Mouse (Mus musculus): ENCODE results near the gene Cdip1. TPM values are rescaled to one million over a fixed set of nuclear protein-coding genes. Genes with fewer than 3 reads are reported as not detected.
"Not testable (repeated sequence)": the region's sequence is repeated elsewhere in the genome, so short reads cannot be mapped to it uniquely, and the experiment has no call there.

Gene Cdip1
- polyA plus RNA-seq, 1 experiment from 2014 or later = 81.1 TPM

DNA sequence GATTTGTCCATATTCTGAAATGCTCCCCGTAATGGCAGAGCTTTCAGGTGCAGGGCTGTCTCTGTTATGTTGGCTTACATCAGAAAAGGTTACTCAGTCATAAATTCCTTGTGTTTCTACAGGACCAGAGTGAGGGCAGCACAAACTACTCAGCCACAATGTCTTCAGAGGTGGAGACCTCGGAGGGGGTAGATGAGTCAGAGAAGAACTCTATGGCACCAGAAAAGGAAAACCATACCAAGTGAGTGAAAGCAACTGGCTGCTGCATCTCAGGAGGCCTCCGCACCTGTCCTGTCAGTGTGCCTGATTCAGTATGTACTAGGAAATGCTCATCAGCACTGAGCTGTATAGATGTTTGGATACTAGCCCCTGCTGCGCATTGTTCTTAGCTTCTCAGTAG lies 27.7 kb downstream of the Cdip1 start:
- Histone ChIP-seq H3K9me3 (replicated peaks; ENCODE audit: low read length) (no peaks in the 10 kb centered on the region), H3K4me2 (ENCODE audit: low read length) (no peak overlapping the region), H3K27ac (no peak overlapping the region), H3K4me1 (replicated peaks; ENCODE audit: insufficient read depth, low read length) (no peaks in the 10 kb centered on the region; the same call in 1 of the 2 replicates), H3K27me3 (ENCODE audit: insufficient read depth, low read length) (no peaks in the 10 kb centered on the region), H3K36me3 (ENCODE audit: insufficient read depth, low read length) (peaks cover 30% of the 10 kb centered on the region), H3K9ac (ENCODE audit: low read depth, low read length) (no peak overlapping the region), H3K4me3 (replicated peaks; ENCODE audit: low read depth, low read length) (no peak overlapping the region)
- no peak for TF ChIP-seq CTCF (IDR thresholded peaks at IDR 0.05; ENCODE audit: low read depth)
- 91% methylated on average over 4 of the region's 4 CpGs for WGBS
- ATAC-seq (replicated peaks; ENCODE audit: low FRiP score, low read depth) (no peak), DNase-seq (ENCODE audit: low spot score) (no peak)

DNA sequence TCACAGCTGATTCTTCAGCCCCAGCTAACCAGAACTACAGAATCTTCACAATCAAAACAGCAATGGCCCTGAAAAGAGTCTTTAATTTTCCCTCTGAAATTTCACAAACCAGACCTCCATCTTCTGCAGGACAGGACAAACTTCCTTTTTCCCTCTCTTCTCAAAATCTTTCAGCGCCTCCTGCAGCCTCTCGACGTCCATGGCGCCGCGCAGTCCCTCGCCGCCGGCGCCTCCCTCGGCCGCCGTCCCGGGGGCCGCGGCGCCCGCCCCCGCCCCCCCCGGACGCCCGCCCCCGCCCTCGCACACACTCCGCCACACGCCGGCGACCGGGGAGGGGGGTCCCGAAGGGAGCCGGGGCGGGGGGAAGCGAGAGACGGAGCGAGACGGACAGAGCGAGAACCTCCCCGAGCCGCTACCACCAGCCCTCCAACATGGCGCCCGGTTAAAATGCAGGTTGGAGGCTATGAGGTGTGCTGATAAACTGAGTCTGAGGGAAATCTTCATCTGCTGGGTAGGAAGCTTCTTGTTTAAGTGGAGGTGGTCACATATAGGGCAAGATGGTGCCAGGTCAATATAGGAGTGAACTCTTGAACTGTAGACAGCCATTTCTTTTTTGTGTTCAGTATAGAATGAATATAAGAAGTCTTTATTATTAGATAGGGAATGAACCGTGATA lies 33.3 kb downstream of the Cdip1 start:
- peak; percentile 55 for DNase-seq (ENCODE audit: low spot score)
- Histone ChIP-seq H3K9ac (ENCODE audit: low read depth, low read length) (peak overlapping the region; percentile 56), H3K4me3 (replicated peaks; ENCODE audit: low read depth, low read length) (peak overlapping the region; percentile 42), H3K27ac (peak overlapping the region; percentile 76), H3K4me2 (ENCODE audit: low read length) (peak overlapping the region; percentile 43)
- H3K4me1 ChIP-seq (replicated peaks; ENCODE audit: insufficient read depth, low read length); H3K9me3 ChIP-seq (replicated peaks; ENCODE audit: low read length); H3K27me3 ChIP-seq (ENCODE audit: insufficient read depth, low read length); H3K36me3 ChIP-seq (ENCODE audit: insufficient read depth, low read length): not testable (repeated sequence)
- TF ChIP-seq CTCF (IDR thresholded peaks at IDR 0.05; ENCODE audit: low read depth) = peak; percentile 9; the same call in 1 of the 2 replicates
- peak; percentile 82 for ATAC-seq (replicated peaks; ENCODE audit: low FRiP score, low read depth)
- 2% methylated on average over 21 of the region's 42 CpGs for WGBS

DNA sequence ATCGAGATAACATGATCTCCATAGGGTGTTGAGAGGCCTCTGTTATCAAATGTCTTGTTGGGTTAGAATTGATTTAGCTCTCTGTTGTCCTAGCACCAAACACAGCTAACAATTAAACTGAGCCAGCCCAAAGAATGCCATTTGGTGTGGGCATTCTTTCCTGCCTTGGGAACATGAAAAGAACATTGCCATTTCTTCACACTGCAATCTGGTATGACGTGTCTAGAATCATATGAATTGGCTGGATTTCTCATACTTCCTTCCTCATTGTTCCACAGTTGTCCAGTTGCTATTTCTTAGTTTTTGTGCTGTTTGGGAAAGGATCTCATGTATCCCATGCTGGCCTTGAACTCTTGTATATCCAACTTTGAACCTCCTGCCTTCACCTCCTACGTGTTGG lies 36.0 kb downstream of the Cdip1 start:
- TF ChIP-seq CTCF (IDR thresholded peaks at IDR 0.05; ENCODE audit: low read depth) = no peak
- H3K36me3 ChIP-seq (ENCODE audit: insufficient read depth, low read length) = no peaks in the 10 kb centered on the region
- no peak overlapping the region for H3K4me3 ChIP-seq (replicated peaks; ENCODE audit: low read depth, low read length)
- no peaks in the 10 kb centered on the region for H3K9me3 ChIP-seq (replicated peaks; ENCODE audit: low read length)
- no peak for DNase-seq (ENCODE audit: low spot score)
- no peaks in the 10 kb centered on the region for H3K27me3 ChIP-seq (ENCODE audit: insufficient read depth, low read length)
- H3K9ac ChIP-seq (ENCODE audit: low read depth, low read length) = no peak overlapping the region
- 52% methylated on average over 3 of the region's 3 CpGs for WGBS
- no peak overlapping the region for H3K4me2 ChIP-seq (ENCODE audit: low read length)
- ATAC-seq (replicated peaks; ENCODE audit: low FRiP score, low read depth) = no peak
- no peaks in the 10 kb centered on the region for H3K4me1 ChIP-seq (replicated peaks; ENCODE audit: insufficient read depth, low read length)
- no peak overlapping the region for H3K27ac ChIP-seq

DNA sequence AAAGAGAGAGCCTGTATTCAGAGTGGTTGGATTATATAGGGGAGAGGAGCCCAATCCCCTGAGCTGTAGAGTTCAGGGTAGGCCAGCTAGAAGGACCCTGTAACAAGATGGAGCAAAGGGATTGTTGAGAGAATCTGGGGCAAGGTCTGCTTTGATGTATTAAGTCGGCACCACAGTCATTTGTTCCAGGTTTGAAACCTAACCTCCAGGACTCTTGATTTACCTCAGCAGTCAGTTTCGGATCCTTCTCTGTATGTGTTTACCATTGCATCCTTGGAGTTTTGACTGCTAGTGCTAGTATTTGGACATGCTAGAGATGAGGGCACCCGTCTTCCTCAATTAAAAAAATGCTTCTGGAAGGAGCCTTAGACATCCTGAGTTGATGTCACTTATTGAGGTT lies 37.9 kb downstream of the Cdip1 start:
- no peak for TF ChIP-seq CTCF (IDR thresholded peaks at IDR 0.05; ENCODE audit: low read depth)
- no peaks in the 10 kb centered on the region for H3K36me3 ChIP-seq (ENCODE audit: insufficient read depth, low read length)
- DNase-seq (ENCODE audit: low spot score) (no peak), ATAC-seq (replicated peaks; ENCODE audit: low FRiP score, low read depth) (no peak)
- no peaks in the 10 kb centered on the region for H3K27me3 ChIP-seq (ENCODE audit: insufficient read depth, low read length)
- WGBS = 96% methylated on average over 3 of the region's 3 CpGs
- no peaks in the 10 kb centered on the region for H3K4me1 ChIP-seq (replicated peaks; ENCODE audit: insufficient read depth, low read length)
- H3K9ac ChIP-seq (ENCODE audit: low read depth, low read length) = no peak overlapping the region
- no peak overlapping the region for H3K4me2 ChIP-seq (ENCODE audit: low read length)
- no peak overlapping the region for H3K4me3 ChIP-seq (replicated peaks; ENCODE audit: low read depth, low read length)
- no peak overlapping the region for H3K27ac ChIP-seq
- H3K9me3 ChIP-seq (replicated peaks; ENCODE audit: low read length) = no peaks in the 10 kb centered on the region

DNA sequence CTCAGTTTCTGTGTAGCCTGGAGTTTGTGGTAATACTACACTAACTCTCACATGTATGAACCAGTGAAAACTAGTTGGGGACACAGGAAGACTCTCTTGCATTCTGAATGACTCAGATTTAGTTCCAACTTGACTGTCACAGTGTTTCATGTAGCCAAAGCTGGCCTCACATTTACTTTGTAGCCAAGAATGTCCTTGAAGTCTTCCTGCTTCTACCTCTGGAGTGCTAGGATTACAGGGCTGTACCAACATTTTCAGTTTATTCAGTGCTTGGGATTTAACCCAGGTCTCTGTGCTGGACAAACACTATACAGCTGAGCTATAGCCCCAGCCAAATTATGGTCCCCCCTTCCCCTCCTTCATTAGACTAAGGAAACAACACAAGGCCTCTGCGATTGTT lies 47.9 kb downstream of the Cdip1 start:
- 0 out of 2 replicates have a peak, but pooled peaks cover 2% of the 10 kb centered on the region for H3K36me3 ChIP-seq (ENCODE audit: insufficient read depth, low read length)
- ATAC-seq (replicated peaks; ENCODE audit: low FRiP score, low read depth) = no peak
- no peak overlapping the region for H3K9ac ChIP-seq (ENCODE audit: low read depth, low read length)
- H3K9me3 ChIP-seq (replicated peaks; ENCODE audit: low read length) = no peaks in the 10 kb centered on the region
- no peaks in the 10 kb centered on the region for H3K4me1 ChIP-seq (replicated peaks; ENCODE audit: insufficient read depth, low read length)
- 100% methylated on average over 1 of the region's 1 CpGs for WGBS
- no peaks in the 10 kb centered on the region for H3K27me3 ChIP-seq (ENCODE audit: insufficient read depth, low read length)
- TF ChIP-seq CTCF (IDR thresholded peaks at IDR 0.05; ENCODE audit: low read depth) = no peak
- DNase-seq (ENCODE audit: low spot score) = no peak
- no peak overlapping the region for H3K4me3 ChIP-seq (replicated peaks; ENCODE audit: low read depth, low read length)
- no peak overlapping the region for H3K27ac ChIP-seq
- H3K4me2 ChIP-seq (ENCODE audit: low read length) = no peak overlapping the region

GRCm38 (mm10) chr16:4739994-4740393 lies 50.1 kb downstream of the Cdip1 start:
- Histone ChIP-seq H3K4me3 (replicated peaks; ENCODE audit: low read depth, low read length) (no peak overlapping the region), H3K36me3 (ENCODE audit: insufficient read depth, low read length) (0 out of 2 replicates have a peak, but pooled peaks cover 2% of the 10 kb centered on the region), H3K27me3 (ENCODE audit: insufficient read depth, low read length) (no peaks in the 10 kb centered on the region), H3K9me3 (replicated peaks; ENCODE audit: low read length) (no peaks in the 10 kb centered on the region), H3K4me2 (ENCODE audit: low read length) (no peak overlapping the region), H3K27ac (no peak overlapping the region), H3K4me1 (replicated peaks; ENCODE audit: insufficient read depth, low read length) (peaks cover 9% of the 10 kb centered on the region; the same call in 1 of the 2 replicates), H3K9ac (ENCODE audit: low read depth, low read length) (no peak overlapping the region)
- 89% methylated on average over 2 of the region's 2 CpGs for WGBS
- ATAC-seq (replicated peaks; ENCODE audit: low FRiP score, low read depth) (no peak), DNase-seq (ENCODE audit: low spot score) (no peak)
- peak; percentile 8; the same call in 1 of the 2 replicates for TF ChIP-seq CTCF (IDR thresholded peaks at IDR 0.05; ENCODE audit: low read depth)

Data from kidney, postnatal 0 days (tissue).